Mouse (Mus musculus) liver, embryonic 15.5 days (tissue): ENCODE data around the gene Hhat. TPM values are rescaled to one million over a fixed set of nuclear protein-coding genes. Genes with fewer than 3 reads are reported as not detected.

Experiments
- ATAC-seq: fragments of 200-750 bp; cut with Nextera tagmentation; 2 replicates; pipeline ENCODE4 v1.8.0; 2017; ENCODE audit warnings: moderate number of reproducible peaks, mild to moderate bottlenecking, moderate library complexity; ENCODE audit not compliant: insufficient read depth
- H3K27ac ChIP-seq: fragments of 300-500 bp; sonication (generic); replicated peaks from 2 replicates; pipeline ENCODE4 v1.5.1; 2015; ENCODE audit warnings: mild to moderate bottlenecking, inconsistent platforms
- H3K27me3 ChIP-seq: fragments of 300-500 bp; sonication (generic); 2 replicates; pipeline ENCODE4 v1.6.1; 2015; ENCODE audit warnings: mild to moderate bottlenecking, inconsistent platforms
- H3K36me3 ChIP-seq: fragments of 300-500 bp; sonication (generic); replicated peaks from 2 replicates; pipeline ENCODE4 v1.6.1; 2015; ENCODE audit warnings: moderate library complexity, mild to moderate bottlenecking, inconsistent platforms
- H3K4me1 ChIP-seq: fragments of 300-500 bp; sonication (generic); replicated peaks from 2 replicates; pipeline ENCODE4 v1.6.1; 2015; ENCODE audit warnings: inconsistent platforms
- H3K4me2 ChIP-seq: fragments of 300-500 bp; sonication (generic); 2 replicates; pipeline ENCODE4 v1.6.1; 2015; ENCODE audit warnings: moderate library complexity, mild to moderate bottlenecking, inconsistent platforms
- H3K4me3 ChIP-seq: fragments of 300-500 bp; sonication (generic); replicated peaks from 2 replicates; pipeline ENCODE4 v1.5.1; 2015; ENCODE audit warnings: mild to moderate bottlenecking, inconsistent platforms
- H3K9ac ChIP-seq: fragments of 300-500 bp; sonication (generic); 2 replicates; pipeline ENCODE4 v1.6.1; 2015; ENCODE audit warnings: moderate library complexity, mild to moderate bottlenecking, inconsistent platforms
- H3K9me3 ChIP-seq: fragments of 300-500 bp; sonication (generic); replicated peaks from 2 replicates; pipeline ENCODE4 v1.6.1; 2016; ENCODE audit warnings: inconsistent platforms
- WGBS: fragments of 180-500 bp; shearing (Covaris S2); methylation state at CpG from one replicate; pipeline ENCODE4 v1.1.7; 2015; ENCODE audit warnings: mixed read lengths; ENCODE audit not compliant: insufficient replicate concordance; 5-methylcytosine and 5-hydroxymethylcytosine counted together
- polyA plus RNA-seq: library from polyadenylated mRNA; unstranded; fragments of >200 nt; fragmentation: Nextera tagmentation; extraction: Ambion mirVana; gene quantifications from 2 replicates; pipeline ENCODE4 v1.2.1, GENCODE M21; 2015

The Hhat gene
- polyA plus RNA-seq, 1 experiment from 2014 or later: 1.1 TPM

DNA sequence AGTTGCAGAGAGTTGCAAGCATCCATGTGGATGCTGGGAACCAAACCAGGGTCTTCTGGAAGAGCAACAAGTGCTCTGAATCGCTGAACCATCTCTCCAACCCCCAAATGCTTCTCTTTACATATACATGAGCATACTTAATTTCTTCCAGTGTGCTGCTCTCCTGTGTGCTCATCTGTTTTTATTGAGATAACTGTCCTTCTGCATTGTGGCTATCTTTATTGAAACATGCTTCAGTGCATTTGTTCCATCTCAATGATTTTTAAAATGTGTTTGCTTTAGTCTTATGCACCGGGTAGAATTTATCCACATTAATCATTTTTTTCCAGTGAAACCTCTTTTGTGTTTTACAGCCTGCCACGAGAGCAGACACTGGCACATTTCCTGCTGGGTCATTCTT lies 177.5 kb downstream of the Hhat start:
- Histone ChIP-seq H3K27ac (no peak overlapping the region), H3K4me3 (no peak overlapping the region), H3K36me3 (no peaks in the 10 kb centered on the region), H3K9me3 (no peaks in the 10 kb centered on the region), H3K27me3 (no peaks in the 10 kb centered on the region), H3K4me1 (no peaks in the 10 kb centered on the region), H3K9ac (no peak overlapping the region), H3K4me2 (no peak overlapping the region)
- WGBS: 44% methylated on average over 3 of the region's 3 CpGs
- no peak for ATAC-seq

DNA sequence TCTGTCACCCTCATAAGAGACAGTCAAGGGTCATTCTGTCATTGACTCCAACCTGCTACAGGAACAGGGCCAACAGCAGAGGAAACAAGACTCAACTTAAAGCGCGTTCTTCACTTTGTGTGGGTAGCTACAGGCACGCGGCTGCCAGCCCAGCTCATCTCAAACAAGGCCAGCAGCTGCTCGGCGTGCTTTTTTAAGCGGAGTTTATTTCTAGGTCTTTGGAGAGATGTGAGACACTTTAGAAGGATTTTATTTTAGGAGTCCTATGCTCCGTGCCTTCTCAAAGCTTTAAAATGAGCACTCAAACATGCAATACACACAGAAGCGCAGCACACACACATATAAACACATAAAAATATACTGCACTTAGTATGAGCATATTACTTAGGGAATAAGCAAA lies 183.6 kb downstream of the Hhat start:
- Histone ChIP-seq H3K4me2 (no peak overlapping the region), H3K9me3 (no peaks in the 10 kb centered on the region), H3K4me1 (no peaks in the 10 kb centered on the region), H3K27me3 (no peaks in the 10 kb centered on the region), H3K9ac (no peak overlapping the region), H3K27ac (no peak overlapping the region), H3K4me3 (no peak overlapping the region), H3K36me3 (no peaks in the 10 kb centered on the region)
- no peak for ATAC-seq
- 67% methylated on average over 9 of the region's 9 CpGs for WGBS

DNA sequence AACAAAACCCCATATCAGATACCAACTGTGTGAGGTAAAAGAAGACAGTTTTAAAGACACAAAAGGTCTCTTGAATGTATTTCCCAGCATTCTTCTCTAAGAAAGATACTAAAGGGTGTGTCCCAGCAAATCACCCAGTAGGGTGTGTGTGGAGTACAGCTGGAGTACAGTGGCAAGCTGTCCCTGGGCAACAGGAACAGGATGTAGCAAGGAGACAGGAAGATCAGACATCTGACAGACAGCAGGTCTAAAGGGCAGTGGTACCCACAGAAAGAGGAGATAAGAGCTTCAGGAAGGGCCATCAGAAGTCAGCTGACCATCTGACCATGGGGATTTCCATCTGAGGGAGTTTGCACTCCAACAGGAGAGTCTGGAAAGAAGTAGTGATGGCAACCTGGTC lies 185.7 kb downstream of the Hhat start:
- no peaks in the 10 kb centered on the region for H3K27me3 ChIP-seq
- no peak overlapping the region for H3K9ac ChIP-seq
- H3K4me1 ChIP-seq: no peaks in the 10 kb centered on the region
- H3K9me3 ChIP-seq: no peaks in the 10 kb centered on the region
- no peak for ATAC-seq
- no peak overlapping the region for H3K27ac ChIP-seq
- no peak overlapping the region for H3K4me2 ChIP-seq
- H3K36me3 ChIP-seq: no peaks in the 10 kb centered on the region
- no peak overlapping the region for H3K4me3 ChIP-seq

DNA sequence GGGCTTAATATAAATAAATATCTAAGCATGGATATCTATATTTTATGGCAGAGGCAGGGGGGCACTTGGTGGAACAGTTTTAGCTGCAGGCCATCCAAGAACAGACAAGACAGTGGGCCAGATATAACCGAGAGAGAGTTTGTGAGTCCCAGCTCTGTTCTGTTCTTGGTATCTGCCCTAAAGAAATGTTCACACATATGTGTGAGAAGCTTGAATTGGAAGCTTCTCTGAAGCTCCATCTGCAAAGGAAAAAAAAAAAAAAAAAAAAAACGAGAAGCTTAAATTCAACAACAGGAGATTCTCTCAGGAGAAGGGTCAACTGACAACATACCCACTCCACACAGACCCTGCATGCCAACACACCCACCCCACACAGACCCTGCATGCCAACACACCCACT lies 188.1 kb downstream of the Hhat start:
- no peak overlapping the region for H3K4me2 ChIP-seq

DNA sequence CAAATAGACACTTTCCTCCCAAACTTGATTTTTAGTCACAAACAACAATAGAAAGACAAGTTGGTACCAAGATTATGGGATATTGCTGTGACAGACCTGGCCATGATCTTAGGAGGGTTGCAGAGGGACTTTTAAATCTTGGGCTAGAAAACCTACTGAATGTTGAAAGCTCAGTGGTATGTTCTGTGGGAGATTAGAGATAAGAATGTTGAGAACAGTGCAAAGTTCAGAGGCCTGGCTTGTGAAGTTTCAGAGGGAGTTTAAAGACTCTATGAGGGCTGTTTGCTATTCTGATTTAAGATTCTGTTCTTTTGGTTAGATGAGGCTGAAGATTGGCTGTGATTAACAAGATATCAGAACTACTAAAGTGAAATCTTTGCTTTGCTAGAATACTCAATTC lies 206.3 kb downstream of the Hhat start:
- H3K27me3 ChIP-seq: no peaks in the 10 kb centered on the region
- no peak overlapping the region for H3K4me2 ChIP-seq
- no peaks in the 10 kb centered on the region for H3K9me3 ChIP-seq
- no peak for ATAC-seq
- H3K9ac ChIP-seq: no peak overlapping the region
- no peaks in the 10 kb centered on the region for H3K36me3 ChIP-seq
- no peak overlapping the region for H3K27ac ChIP-seq
- no peak overlapping the region for H3K4me3 ChIP-seq
- H3K4me1 ChIP-seq: no peaks in the 10 kb centered on the region

More for the DNA sequence above, 188.1 kb downstream of the Hhat start:
- H3K27me3 ChIP-seq: no peaks in the 10 kb centered on the region
- WGBS: 48% methylated on average over 1 of the region's 2 CpGs
- no peaks in the 10 kb centered on the region for H3K36me3 ChIP-seq
- H3K9me3 ChIP-seq: no peaks in the 10 kb centered on the region
- H3K27ac ChIP-seq: no peak overlapping the region
- no peak overlapping the region for H3K9ac ChIP-seq
- ATAC-seq: no peak
- no peak overlapping the region for H3K4me3 ChIP-seq
- no peaks in the 10 kb centered on the region for H3K4me1 ChIP-seq

DNA sequence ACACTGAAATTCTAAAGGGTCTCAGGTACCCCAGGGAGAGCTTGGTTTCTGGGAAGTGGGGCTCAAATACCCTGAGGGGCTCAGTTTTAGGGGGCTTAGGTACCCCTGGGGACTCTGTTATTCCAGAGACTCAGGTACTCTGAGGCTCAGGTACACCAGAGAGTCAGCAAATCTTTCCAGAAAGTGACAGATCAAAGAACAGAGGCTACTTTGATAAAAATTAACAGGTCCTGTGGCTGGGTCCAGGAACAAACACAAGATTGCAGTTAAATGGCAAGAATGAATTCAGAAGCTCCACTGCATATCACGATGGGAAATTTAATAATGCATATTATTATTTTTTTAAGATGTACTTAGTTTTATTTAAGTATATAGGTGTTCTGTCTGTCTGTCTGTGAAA lies 211.7 kb downstream of the Hhat start:
- Histone ChIP-seq H3K9me3 (no peaks in the 10 kb centered on the region), H3K4me2 (no peak overlapping the region), H3K36me3 (no peaks in the 10 kb centered on the region), H3K4me1 (no peaks in the 10 kb centered on the region), H3K9ac (no peak overlapping the region), H3K27me3 (no peaks in the 10 kb centered on the region), H3K4me3 (no peak overlapping the region), H3K27ac (no peak overlapping the region)
- ATAC-seq: no peak
- WGBS: 52% methylated on average over 1 of the region's 1 CpGs

DNA sequence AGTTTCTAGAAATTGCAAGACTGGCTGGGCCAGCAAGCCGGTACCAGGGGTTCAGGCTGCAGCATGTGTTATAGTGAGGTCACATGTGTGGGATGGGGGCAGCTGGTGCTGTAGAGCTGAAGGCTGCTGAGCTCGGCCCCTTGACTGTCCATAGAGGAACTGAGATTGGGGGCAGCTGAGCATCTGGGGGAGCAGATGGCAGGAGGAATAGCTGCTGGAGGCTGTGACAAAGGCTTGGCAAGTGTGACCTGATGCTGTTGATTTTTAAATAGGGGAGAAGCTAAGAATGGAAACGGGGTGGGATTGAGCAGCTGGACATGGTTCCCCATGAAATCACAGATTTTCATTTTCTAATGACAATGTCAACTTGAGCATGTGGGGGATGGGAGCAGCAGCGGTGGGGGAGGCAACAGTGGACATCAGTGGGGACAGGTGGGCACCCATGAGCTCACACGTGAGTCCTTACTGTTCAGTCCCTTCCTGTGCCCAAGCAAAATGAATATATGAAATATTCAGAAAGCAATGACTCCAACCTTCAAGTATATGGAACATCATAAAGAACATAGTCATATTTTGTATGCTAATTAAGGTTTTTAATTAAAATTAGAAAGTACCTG lies 212.9 kb downstream of the Hhat start:
- WGBS: 44% methylated on average over 5 of the region's 5 CpGs
- Histone ChIP-seq H3K27ac (no peak overlapping the region), H3K36me3 (no peaks in the 10 kb centered on the region), H3K9ac (no peak overlapping the region), H3K4me2 (no peak overlapping the region), H3K4me3 (no peak overlapping the region), H3K27me3 (no peaks in the 10 kb centered on the region), H3K4me1 (no peaks in the 10 kb centered on the region), H3K9me3 (no peaks in the 10 kb centered on the region)
- no peak for ATAC-seq

DNA sequence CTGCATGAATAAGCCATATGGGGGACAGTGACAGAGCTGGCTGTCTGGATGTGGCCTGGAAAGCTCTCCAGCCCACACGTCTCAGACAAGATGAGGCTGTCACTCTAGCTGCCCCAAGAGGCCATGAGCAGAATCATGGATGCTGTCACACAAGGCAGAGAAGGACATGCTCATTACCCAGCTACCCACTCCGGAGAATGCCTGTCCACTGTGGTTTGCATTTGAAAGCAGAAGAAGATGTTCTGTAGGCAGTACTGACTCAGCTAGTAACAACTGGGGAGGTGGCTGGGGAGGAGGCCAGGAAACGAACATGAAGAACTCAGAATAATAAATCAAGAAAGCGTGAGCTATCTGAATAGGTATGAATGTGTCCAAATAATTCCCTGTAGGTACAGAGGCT lies 215.5 kb downstream of the Hhat start:
- H3K9me3 ChIP-seq: no peaks in the 10 kb centered on the region
- H3K4me3 ChIP-seq: no peak overlapping the region
- no peak overlapping the region for H3K4me2 ChIP-seq
- no peaks in the 10 kb centered on the region for H3K4me1 ChIP-seq
- 56% methylated on average over 4 of the region's 4 CpGs for WGBS
- no peaks in the 10 kb centered on the region for H3K36me3 ChIP-seq
- no peak for ATAC-seq
- H3K9ac ChIP-seq: no peak overlapping the region
- H3K27me3 ChIP-seq: no peaks in the 10 kb centered on the region
- no peak overlapping the region for H3K27ac ChIP-seq

DNA sequence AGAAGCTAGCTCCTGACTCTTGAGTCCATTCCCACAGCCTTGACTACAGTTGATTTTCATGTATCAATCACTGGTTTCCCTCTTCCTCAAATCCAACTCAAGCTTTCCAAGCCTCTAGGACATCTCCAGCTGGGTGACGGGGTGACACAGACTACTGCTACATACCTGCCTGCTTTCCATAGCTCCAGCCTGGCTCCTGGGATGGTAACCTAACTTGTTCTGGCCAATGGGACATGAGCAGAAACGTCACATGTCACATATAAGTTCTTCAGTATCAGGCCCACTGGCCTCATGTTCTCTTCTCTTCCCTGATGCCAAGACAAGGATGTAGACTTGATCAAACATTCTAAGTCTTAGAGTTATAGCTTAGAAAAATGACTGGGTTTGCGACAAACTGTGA lies 220.5 kb downstream of the Hhat start:
- H3K9me3 ChIP-seq: no peaks in the 10 kb centered on the region
- no peak overlapping the region for H3K4me3 ChIP-seq
- no peak overlapping the region for H3K4me2 ChIP-seq
- no peaks in the 10 kb centered on the region for H3K36me3 ChIP-seq
- no peak overlapping the region for H3K9ac ChIP-seq
- ATAC-seq: no peak
- no peak overlapping the region for H3K27ac ChIP-seq
- H3K27me3 ChIP-seq: no peaks in the 10 kb centered on the region
- no peaks in the 10 kb centered on the region for H3K4me1 ChIP-seq
- WGBS: 51% methylated on average over 3 of the region's 3 CpGs

DNA sequence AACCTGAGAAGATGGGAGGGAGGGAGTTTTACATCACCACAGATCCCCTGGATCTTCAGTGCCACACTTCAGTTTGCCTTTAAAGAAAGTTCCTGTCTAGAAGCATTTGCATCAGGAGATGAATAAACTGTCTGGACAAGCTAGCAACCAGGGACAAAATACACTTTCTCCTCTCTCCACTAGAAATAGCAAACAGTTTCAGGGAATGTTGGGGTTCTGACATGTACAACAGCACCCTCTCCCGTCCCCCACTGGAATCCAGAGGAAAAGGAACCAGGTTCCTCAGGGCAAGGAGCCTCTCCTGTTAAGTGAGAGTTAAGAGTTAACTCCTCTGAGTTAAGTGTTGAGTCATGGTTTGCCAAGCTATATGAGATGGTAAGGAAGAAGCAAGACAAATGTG lies 224.2 kb downstream of the Hhat start:
- Histone ChIP-seq H3K27ac (no peak overlapping the region), H3K4me3 (no peak overlapping the region), H3K27me3 (no peaks in the 10 kb centered on the region), H3K4me2 (no peak overlapping the region), H3K36me3 (no peaks in the 10 kb centered on the region), H3K9ac (no peak overlapping the region), H3K9me3 (no peaks in the 10 kb centered on the region), H3K4me1 (no peaks in the 10 kb centered on the region)
- no peak for ATAC-seq
- 35% methylated on average over 1 of the region's 1 CpGs for WGBS

DNA sequence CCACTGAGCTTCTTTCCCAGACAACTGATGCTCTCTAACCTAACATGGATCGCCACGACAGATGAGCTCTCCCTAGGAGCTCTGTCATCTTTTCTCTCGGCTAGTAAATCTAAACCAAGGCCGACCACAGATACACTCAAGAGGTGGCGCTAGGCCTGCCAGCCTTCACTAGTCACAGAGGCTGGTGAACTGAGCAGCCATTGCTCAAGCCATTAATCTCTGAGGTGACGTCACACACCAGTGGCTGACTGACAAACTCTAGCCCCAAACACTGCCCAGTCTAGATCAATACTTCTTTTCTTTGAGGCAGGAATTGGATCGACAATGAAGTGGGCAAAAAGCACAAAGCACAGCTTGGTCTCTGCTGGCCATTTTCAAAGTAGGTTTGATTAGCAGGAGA lies 226.1 kb downstream of the Hhat start:
- WGBS: 60% methylated on average over 7 of the region's 7 CpGs
- Histone ChIP-seq H3K9ac (no peak overlapping the region), H3K27ac (no peak overlapping the region), H3K36me3 (no peaks in the 10 kb centered on the region), H3K27me3 (no peaks in the 10 kb centered on the region), H3K9me3 (no peaks in the 10 kb centered on the region), H3K4me3 (no peak overlapping the region), H3K4me2 (no peak overlapping the region), H3K4me1 (no peaks in the 10 kb centered on the region)
- ATAC-seq: no peak

DNA sequence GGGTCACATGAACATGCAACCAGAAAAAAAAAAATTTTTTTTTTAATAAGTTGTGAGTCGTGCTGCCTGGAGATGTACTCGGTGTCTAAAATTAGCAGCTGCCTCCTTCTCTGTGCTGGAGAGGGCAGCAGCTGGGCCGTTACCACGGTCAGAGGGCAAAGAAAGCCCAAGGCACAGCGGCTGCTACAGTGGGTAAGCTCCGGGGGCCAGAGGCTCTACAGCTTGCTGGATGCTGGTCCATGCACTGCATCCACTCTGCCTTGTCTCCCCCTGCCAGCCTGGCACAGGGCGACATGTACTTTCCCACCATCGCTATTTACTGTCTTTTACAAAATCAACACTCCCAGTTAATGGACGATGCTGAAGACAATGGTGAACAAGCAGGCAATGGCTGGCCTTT lies 226.9 kb downstream of the Hhat start:
- Histone ChIP-seq H3K27ac (no peak overlapping the region), H3K9me3 (no peaks in the 10 kb centered on the region), H3K9ac (no peak overlapping the region), H3K4me3 (no peak overlapping the region), H3K27me3 (no peaks in the 10 kb centered on the region), H3K4me2 (no peak overlapping the region), H3K36me3 (no peaks in the 10 kb centered on the region), H3K4me1 (no peaks in the 10 kb centered on the region)
- 55% methylated on average over 9 of the region's 9 CpGs for WGBS
- ATAC-seq: no peak
